Mouse (Mus musculus) heart, adult 2 months (tissue): ENCODE results near the gene Ush1g.

ENCODE experiments used
- CTCF ChIP-seq: fragments of 200-600 bp; IDR thresholded peaks from 2 replicates; pipeline ENCODE4 v1.8.1; 2022; ENCODE audit warnings: antibody characterized with exemption, mild to moderate bottlenecking, moderate library complexity
- POLR2A ChIP-seq: fragments of 200-500 bp; IDR thresholded peaks from 2 replicates; pipeline ENCODE4 v1.6.1; 2011; ENCODE audit warnings: mild to moderate bottlenecking, low read depth, low read length, control low read depth; ENCODE audit not compliant: insufficient read depth

DNA sequence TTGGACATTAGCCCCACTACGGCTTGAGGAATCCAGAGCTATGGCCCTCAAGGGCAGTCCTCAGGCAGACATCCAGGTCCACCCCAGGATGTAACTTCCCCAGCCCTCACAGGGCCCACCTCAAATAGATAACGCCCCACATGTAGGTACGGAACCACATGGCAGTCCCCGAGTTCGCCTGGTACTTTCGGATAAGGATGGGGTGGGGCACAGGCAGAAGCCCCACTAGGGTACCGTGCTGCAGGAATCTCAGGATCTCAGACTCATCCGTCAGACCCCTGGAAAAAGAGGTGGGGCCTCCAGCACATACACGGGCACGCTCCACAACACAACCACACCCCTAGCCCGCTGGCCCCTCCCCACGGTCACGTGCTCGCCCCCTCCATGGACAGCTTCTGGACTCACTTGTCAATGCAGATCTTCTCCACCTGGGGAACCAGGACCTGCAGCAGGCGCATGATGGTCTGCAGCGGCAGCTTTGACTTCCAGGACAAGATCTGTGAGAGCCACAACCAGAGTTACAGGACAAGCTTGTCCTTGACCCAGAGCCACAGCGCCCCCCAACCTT is 26.9 kb upstream of the Ush1g start:
- no peak for TF ChIP-seq POLR2A
- TF ChIP-seq CTCF: no peak
